Mouse (Mus musculus) forebrain, embryonic 15.5 days (tissue): ENCODE data around the gene Pcp4. TPM values are rescaled to one million over a fixed set of nuclear protein-coding genes. Genes with fewer than 3 reads are reported as not detected.

ENCODE experiments used
- ATAC-seq: fragments of 200-750 bp; cut with Nextera tagmentation; replicated peaks from 2 replicates; pipeline ENCODE4 v1.8.0; 2017; ENCODE audit warnings: mild to moderate bottlenecking, moderate TSS enrichment, moderate library complexity
- H3K27ac ChIP-seq: fragments of 300-500 bp; sonication (generic); replicated peaks from 2 replicates; pipeline ENCODE4 v1.5.1; 2015; ENCODE audit warnings: mild to moderate bottlenecking, inconsistent platforms
- H3K27me3 ChIP-seq: fragments of 300-500 bp; sonication (generic); 2 replicates; pipeline ENCODE4 v1.6.1; 2015; ENCODE audit warnings: inconsistent platforms
- H3K36me3 ChIP-seq: fragments of 300-500 bp; sonication (generic); 2 replicates; pipeline ENCODE4 v1.6.1; 2015; ENCODE audit warnings: mild to moderate bottlenecking, inconsistent platforms
- H3K4me1 ChIP-seq: fragments of 300-500 bp; sonication (generic); 2 replicates; pipeline ENCODE4 v1.6.1; 2015; ENCODE audit warnings: inconsistent platforms
- H3K4me2 ChIP-seq: fragments of 300-500 bp; sonication (generic); replicated peaks from 2 replicates; pipeline ENCODE4 v1.6.1; 2015; ENCODE audit warnings: mild to moderate bottlenecking, inconsistent platforms
- H3K4me3 ChIP-seq: fragments of 300-500 bp; sonication (generic); 2 replicates; pipeline ENCODE4 v1.5.1; 2015; ENCODE audit warnings: mild to moderate bottlenecking, inconsistent platforms
- H3K9ac ChIP-seq: fragments of 300-500 bp; sonication (generic); replicated peaks from 2 replicates; pipeline ENCODE4 v1.6.1; 2015; ENCODE audit warnings: mild to moderate bottlenecking, inconsistent platforms
- H3K9me3 ChIP-seq: fragments of 300-500 bp; sonication (generic); 2 replicates; pipeline ENCODE4 v1.6.1; 2016; ENCODE audit warnings: inconsistent platforms
- WGBS: fragments of 180-500 bp; shearing (Covaris S2); methylation state at CpG from one replicate; pipeline ENCODE4 v1.1.7; 2015; ENCODE audit warnings: mixed read lengths; 5-methylcytosine and 5-hydroxymethylcytosine counted together
- polyA plus RNA-seq: library from polyadenylated mRNA; unstranded; fragments of >200 nt; fragmentation: Nextera tagmentation; extraction: Ambion mirVana; gene quantifications from 2 replicates; pipeline ENCODE4 v1.2.1, GENCODE M21; 2015

Pcp4 gene
- polyA plus RNA-seq, 1 experiment from 2014 or later = 141 TPM

DNA sequence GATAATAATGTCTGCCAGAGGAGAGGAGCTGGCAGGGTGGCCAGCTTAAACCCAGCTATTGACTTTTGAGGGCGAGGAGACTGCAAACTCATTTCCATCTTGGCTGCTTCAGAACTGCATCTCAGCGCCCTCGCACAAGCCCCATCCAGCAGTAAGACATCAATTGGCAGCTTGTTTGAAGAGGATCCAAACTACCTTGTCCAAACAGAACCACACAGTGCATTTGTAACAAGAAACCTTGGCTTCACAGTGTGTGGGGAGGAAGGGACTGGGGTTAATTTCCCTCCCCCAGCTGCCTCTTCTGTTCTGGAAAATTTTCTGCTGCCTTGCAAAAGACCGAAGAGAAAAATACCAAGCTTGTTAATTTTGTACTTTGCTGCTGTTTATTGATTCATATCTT lies 71.7 kb downstream of the Pcp4 start:
- no peaks in the 10 kb centered on the region for H3K27me3 ChIP-seq
- no peak for ATAC-seq
- no peaks in the 10 kb centered on the region for H3K36me3 ChIP-seq
- H3K4me2 ChIP-seq = no peak overlapping the region
- H3K9ac ChIP-seq = no peak overlapping the region
- no peaks in the 10 kb centered on the region for H3K4me1 ChIP-seq
- 70% methylated on average over 4 of the region's 4 CpGs for WGBS
- no peaks in the 10 kb centered on the region for H3K9me3 ChIP-seq
- H3K4me3 ChIP-seq = no peak overlapping the region
- no peak overlapping the region for H3K27ac ChIP-seq

DNA sequence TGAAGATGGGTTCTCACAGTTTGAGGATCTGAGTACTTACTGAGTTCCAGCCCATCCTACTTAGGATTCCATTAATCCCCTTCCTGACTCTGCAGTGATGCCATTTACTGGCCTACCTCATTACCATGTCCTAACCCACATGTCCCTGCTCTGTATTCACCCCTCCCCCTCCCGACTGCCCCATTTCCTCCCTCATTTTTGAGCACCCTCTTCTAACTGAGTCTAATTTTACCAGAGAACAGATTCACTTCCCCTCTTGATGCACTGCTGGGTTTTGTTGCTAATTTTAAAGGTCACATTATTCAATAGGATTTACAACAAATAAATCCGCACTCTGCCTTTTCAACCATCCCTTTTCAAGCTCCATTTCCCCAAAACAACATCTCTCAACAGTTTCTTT lies 73.7 kb downstream of the Pcp4 start:
- no peak for ATAC-seq
- no peak overlapping the region for H3K4me2 ChIP-seq
- H3K36me3 ChIP-seq = no peaks in the 10 kb centered on the region
- no peaks in the 10 kb centered on the region for H3K4me1 ChIP-seq
- H3K27me3 ChIP-seq = no peaks in the 10 kb centered on the region
- no peak overlapping the region for H3K9ac ChIP-seq
- no peak overlapping the region for H3K27ac ChIP-seq
- no peaks in the 10 kb centered on the region for H3K9me3 ChIP-seq
- H3K4me3 ChIP-seq = no peak overlapping the region
- WGBS = 58% methylated on average over 2 of the region's 2 CpGs

GRCm38 (mm10) chr16:96552680-96553079 lies 85.3 kb downstream of the Pcp4 start:
- Histone ChIP-seq H3K27ac (no peak overlapping the region), H3K4me3 (no peak overlapping the region), H3K9me3 (no peaks in the 10 kb centered on the region), H3K27me3 (no peaks in the 10 kb centered on the region), H3K36me3 (no peaks in the 10 kb centered on the region), H3K9ac (no peak overlapping the region), H3K4me1 (no peaks in the 10 kb centered on the region), H3K4me2 (no peak overlapping the region)
- 74% methylated on average over 2 of the region's 2 CpGs for WGBS
- ATAC-seq = no peak

- Histone ChIP-seq H3K9me3 (no peaks in the 10 kb centered on the region), H3K36me3 (no peaks in the 10 kb centered on the region), H3K27me3 (no peaks in the 10 kb centered on the region), H3K4me3 (no peak overlapping the region), H3K27ac (no peak overlapping the region), H3K9ac (no peak overlapping the region), H3K4me2 (no peak overlapping the region), H3K4me1 (no peaks in the 10 kb centered on the region)
- no peak for ATAC-seq
- 77% methylated on average over 4 of the region's 4 CpGs for WGBS
These were observed 88.0 kb downstream of the Pcp4 start for GRCm38 (mm10) chr16:96555412-96555811.

DNA sequence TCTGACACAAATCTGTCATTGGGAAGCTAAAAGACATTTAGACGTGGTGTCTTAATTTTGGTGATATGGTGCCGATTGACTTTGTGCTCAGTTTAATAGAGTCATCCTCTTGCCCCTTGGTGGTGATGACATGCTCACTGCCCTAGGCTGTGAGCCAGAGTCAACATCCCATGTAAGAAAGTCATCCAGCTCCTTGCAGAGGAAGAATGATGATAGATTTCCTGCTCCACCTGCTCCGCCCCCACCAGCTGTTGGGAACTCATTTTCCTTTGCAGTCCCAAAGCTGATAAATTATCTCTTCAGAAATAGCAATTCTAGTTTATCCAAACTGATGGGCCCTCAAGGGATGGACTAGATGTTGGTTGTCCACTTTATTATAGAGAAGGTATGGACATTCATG lies 89.2 kb downstream of the Pcp4 start:
- H3K36me3 ChIP-seq = no peaks in the 10 kb centered on the region
- H3K4me3 ChIP-seq = no peak overlapping the region
- no peak overlapping the region for H3K9ac ChIP-seq
- 93% methylated on average over 3 of the region's 3 CpGs for WGBS
- H3K9me3 ChIP-seq = no peaks in the 10 kb centered on the region
- no peak for ATAC-seq
- H3K4me1 ChIP-seq = no peaks in the 10 kb centered on the region
- no peak overlapping the region for H3K27ac ChIP-seq
- no peaks in the 10 kb centered on the region for H3K27me3 ChIP-seq
- H3K4me2 ChIP-seq = no peak overlapping the region

- Histone ChIP-seq H3K27ac (no peak overlapping the region), H3K4me1 (0 out of 2 replicates have a peak, but pooled peaks cover 1% of the 10 kb centered on the region), H3K9ac (no peak overlapping the region), H3K27me3 (no peaks in the 10 kb centered on the region), H3K9me3 (no peaks in the 10 kb centered on the region), H3K4me2 (no peak overlapping the region), H3K36me3 (no peaks in the 10 kb centered on the region), H3K4me3 (no peak overlapping the region)
- no peak for ATAC-seq
- 97% methylated on average over 1 of the region's 1 CpGs for WGBS
These were observed 90.9 kb downstream of the Pcp4 start for GRCm38 (mm10) chr16:96558341-96558740.

GRCm38 (mm10) chr16:96559796-96560195 lies 92.4 kb downstream of the Pcp4 start:
- Histone ChIP-seq H3K9ac (no peak overlapping the region), H3K36me3 (no peaks in the 10 kb centered on the region), H3K27ac (no peak overlapping the region), H3K4me2 (no peak overlapping the region), H3K4me3 (no peak overlapping the region), H3K4me1 (peaks cover 10% of the 10 kb centered on the region), H3K9me3 (no peaks in the 10 kb centered on the region), H3K27me3 (no peaks in the 10 kb centered on the region)
- no peak for ATAC-seq

GRCm38 (mm10) chr16:96563350-96564257 lies 96.2 kb downstream of the Pcp4 start:
- no peak for ATAC-seq
- Histone ChIP-seq H3K27me3 (no peaks in the 10 kb centered on the region), H3K9me3 (no peaks in the 10 kb centered on the region), H3K9ac (no peak overlapping the region), H3K4me2 (no peak overlapping the region), H3K36me3 (no peaks in the 10 kb centered on the region), H3K4me1 (peaks cover 10% of the 10 kb centered on the region), H3K4me3 (no peak overlapping the region), H3K27ac (no peak overlapping the region)
- 19% methylated on average over 8 of the region's 8 CpGs for WGBS

- ATAC-seq = no peak
These were observed 100.0 kb downstream of the Pcp4 start for GRCm38 (mm10) chr16:96567428-96567827.

More at GRCm38 (mm10) chr16:96567428-96567827, 100.0 kb downstream of the Pcp4 start:
- Histone ChIP-seq H3K27ac (no peak overlapping the region), H3K4me1 (peaks cover 10% of the 10 kb centered on the region), H3K4me2 (no peak overlapping the region), H3K9ac (no peak overlapping the region), H3K9me3 (no peaks in the 10 kb centered on the region), H3K27me3 (no peaks in the 10 kb centered on the region), H3K4me3 (no peak overlapping the region), H3K36me3 (no peaks in the 10 kb centered on the region)
- 61% methylated on average over 3 of the region's 3 CpGs for WGBS

Other genes starting within 250 kb of the Pcp4 start
- gene B3galt5, start 231.8 kb upstream of the Pcp4 start, polyA plus RNA-seq = 1.1 and 1.6 TPM in 2 replicates
- not detected in 2 replicates for gene Itgb2l, start 24.0 kb upstream of the Pcp4 start, polyA plus RNA-seq